In genomic region chr4:82555673-82556171, GRCm38 (mm10) we compare ENCODE assay signal across 13 mouse cellular contexts.
A peak's percentile ranks its signal among the peaks of the same experiment; 100 is the strongest.
DNase-seq lines count a peak whose midpoint lies in the region; ATAC-seq and TF ChIP-seq lines count a peak whose summit lies in the region.
"Had no signal": no experiment of that assay in that cellular context is flagged by ENCODE, and none has a peak within 500 bp of the region (broad histone marks: within the 10 kb centered on the region; RNA-seq: fewer than 3 reads in every experiment).

No protein-coding gene starts in this region.

- H3K9ac ChIP-seq in intestine, embryonic 14.5 days (ENCODE audit: low read length): no peak overlapping the region
- H3K9ac ChIP-seq: liver, postnatal 0 days had no signal

- no peak overlapping the region for H3K4me2 ChIP-seq in intestine, embryonic 14.5 days (ENCODE audit: low read length)

- H3K9me3 ChIP-seq in intestine, embryonic 14.5 days (ENCODE audit: control insufficient read depth, low read length): no peaks in the 10 kb centered on the region

- H3K4me1 ChIP-seq in intestine, embryonic 14.5 days (replicated peaks; ENCODE audit: control insufficient read depth, insufficient read depth, low read length): no peaks in the 10 kb centered on the region

- WGBS in intestine, embryonic 14.5 days: 54% methylated on average over 16 of the region's 16 CpGs

- H3K27me3 ChIP-seq in intestine, embryonic 14.5 days (replicated peaks; ENCODE audit: control insufficient read depth, insufficient read depth, low read length): no peaks in the 10 kb centered on the region
- H3K27me3 ChIP-seq: Patski had no signal

- no peak overlapping the region for H3K27ac ChIP-seq in layer of hippocampus, adult 2 months
- peak overlapping the region; percentile 43; the same call in 1 of the 2 replicates for H3K27ac ChIP-seq in intestine, embryonic 14.5 days (ENCODE audit: low read depth)

- H3K4me3 ChIP-seq in layer of hippocampus, adult 2 months: peak overlapping the region; percentile 18; the same call in 1 of the 2 replicates
- H3K4me3 ChIP-seq in intestine, embryonic 14.5 days (ENCODE audit: low read depth, low read length): no peak overlapping the region

- ATAC-seq in frontal cortex, adult (ENCODE audit: low TSS enrichment): peak; percentile 47; the same call in 1 of the 2 replicates
- ATAC-seq in intestine, embryonic 14.5 days (replicated peaks; ENCODE audit: low FRiP score, low TSS enrichment, low read depth): no peak
- no peak for ATAC-seq in monocyte, adult 5-6 weeks (replicated peaks; ENCODE audit: insufficient number of reproducible peaks, low FRiP score, low TSS enrichment, poor library complexity, severe bottlenecking)
- ATAC-seq: liver, postnatal 0 days; Patski had no signal

- H3K36me3 ChIP-seq in intestine, embryonic 14.5 days (ENCODE audit: control insufficient read depth, insufficient read depth, low read length): no peaks in the 10 kb centered on the region

- TF ChIP-seq CTCF in layer of hippocampus, adult 2 months (conservative IDR thresholded peaks at IDR 0.05): no peak

- no peak for DNase-seq in frontal cortex, postnatal 14 days (ENCODE audit: low spot score in 2 of 2)
- DNase-seq in layer of hippocampus, adult 2 months (ENCODE audit: low spot score in 2 of 2): no peak
- no peak for DNase-seq in layer of hippocampus, postnatal 36 days
- DNase-seq in brain, adult 2 months (ENCODE audit: low read depth, low spot score): peak; percentile 39
- no peak for DNase-seq in intestine, embryonic 14.5 days (ENCODE audit: low spot score)
- DNase-seq in testis, postnatal 14 days (ENCODE audit: low spot score): no peak
- DNase-seq: adrenal gland, postnatal 25 days; cerebellum, postnatal 14 days; liver, postnatal 0 days; thymus, postnatal 14 days had no signal
